Mouse (Mus musculus): Measurements from ENCODE around the gene Gab2. TPM values are rescaled to one million over a fixed set of nuclear protein-coding genes. Genes with fewer than 3 reads are reported as not detected.
"Not testable (repeated sequence)": the region's sequence is repeated elsewhere in the genome, so short reads cannot be mapped to it uniquely, and the experiment has no call there.

Gene Gab2
- total RNA-seq, 2 experiments from 2014 or later = 13.1 to 13.7 TPM

DNA sequence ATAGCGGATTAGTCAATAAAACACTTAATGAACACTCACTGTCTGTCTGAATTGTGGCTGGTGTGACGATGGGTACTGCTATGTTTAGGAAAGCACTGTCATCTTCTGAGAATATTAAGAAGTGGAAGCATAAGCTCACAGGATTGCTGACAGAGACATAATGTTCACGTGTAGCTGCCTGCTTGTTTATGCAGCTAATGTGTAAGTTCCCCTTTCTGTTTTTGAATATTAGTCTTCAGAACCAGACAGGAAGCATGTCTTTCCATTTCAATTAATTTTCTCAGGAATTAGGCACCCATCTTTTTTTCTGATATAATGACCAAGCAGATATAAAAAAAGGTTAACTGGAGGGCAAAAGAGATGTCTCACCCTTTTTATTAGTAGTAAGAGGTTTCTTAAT, 55.1 kb downstream of the Gab2 start:
- no peak for DNase-seq

DNA sequence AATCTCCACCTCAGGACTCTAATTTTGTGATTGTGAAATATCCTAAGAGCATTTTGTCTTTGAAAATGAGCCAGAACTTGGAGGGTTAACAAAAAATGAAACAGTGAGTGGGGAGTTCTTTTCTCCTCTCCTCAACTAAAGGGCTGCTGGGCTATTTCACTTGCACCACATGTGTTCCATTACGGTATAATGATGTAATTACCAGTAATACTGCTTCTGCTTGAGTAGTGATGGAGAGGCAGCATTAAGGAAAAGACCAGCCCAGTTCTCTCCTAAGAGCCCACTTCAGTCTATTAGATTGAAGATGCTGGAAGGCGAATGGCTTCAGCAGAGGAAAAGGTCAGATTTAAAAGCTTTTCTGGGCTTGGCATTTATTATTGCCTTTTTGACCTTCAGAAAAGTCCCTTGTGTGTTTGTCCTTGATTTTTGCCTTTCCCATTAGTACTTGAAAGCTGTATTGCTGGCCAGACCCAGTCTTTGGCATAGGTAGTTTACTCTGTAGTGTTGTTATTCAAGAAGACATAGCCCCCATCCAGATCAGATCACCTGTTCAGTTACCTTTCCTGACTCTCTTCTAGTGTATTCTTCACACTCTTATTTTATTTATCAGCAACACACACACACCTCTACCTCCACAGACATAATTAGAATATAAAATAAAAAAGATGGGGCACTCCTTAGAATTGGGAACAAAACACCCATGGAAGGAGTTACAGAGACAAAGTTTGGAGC, 69.9 kb downstream of the Gab2 start:
- no peak for DNase-seq

DNA sequence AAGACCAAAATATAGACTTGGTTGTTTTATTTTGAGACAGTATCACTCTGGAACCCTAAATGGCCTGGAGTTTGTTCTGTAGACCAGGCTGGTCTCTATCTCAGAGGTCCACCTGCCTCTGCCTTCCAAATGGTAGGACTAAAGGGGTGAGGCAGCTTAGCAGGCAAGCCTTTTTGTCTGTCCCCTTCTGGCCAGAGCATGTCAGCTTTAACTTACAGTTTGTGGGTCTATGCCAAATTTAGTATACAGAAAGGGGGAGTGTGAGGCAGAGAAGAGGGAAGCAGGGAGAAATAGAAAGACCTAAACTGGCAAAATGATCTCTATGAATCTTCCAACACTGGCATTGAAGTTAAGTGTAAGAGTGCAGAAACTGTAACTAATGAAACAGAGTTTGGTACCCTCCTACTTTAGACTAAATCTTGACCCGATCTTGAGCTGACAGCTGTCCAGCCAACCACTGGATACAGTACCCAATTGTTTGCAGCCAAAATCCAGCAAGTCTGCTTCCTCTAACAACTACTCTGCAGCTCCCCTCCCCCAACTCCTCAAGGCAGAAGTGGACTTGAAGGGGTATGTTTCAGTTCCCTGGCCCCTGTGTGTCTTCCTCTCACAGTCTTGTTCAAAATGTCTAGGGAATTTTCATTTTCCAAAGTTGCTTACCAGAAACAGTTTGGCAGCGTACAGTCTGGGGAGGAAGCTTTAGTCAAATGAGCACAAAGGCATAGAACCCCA, 73.5 kb downstream of the Gab2 start:
- DNase-seq = peak; percentile 8

DNA sequence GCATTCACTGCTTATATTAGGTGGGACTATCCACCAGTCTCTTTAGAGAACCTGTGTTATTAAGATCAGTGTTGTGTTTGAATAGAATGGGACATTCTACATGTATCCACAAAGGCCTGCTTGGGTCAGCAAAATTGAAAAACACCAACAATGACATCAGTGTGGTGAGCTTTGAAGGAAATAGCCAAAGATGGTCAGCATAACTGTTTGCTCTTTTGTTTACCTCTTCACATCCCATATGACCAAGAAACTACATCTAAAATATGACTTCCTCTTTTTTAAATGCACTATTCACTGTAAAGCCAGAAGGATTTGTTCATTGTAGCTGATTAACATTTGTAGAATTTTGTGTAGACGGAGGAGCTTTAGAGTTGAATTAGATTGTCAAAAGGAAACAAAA, 82.9 kb downstream of the Gab2 start:
- no peak for DNase-seq

DNA sequence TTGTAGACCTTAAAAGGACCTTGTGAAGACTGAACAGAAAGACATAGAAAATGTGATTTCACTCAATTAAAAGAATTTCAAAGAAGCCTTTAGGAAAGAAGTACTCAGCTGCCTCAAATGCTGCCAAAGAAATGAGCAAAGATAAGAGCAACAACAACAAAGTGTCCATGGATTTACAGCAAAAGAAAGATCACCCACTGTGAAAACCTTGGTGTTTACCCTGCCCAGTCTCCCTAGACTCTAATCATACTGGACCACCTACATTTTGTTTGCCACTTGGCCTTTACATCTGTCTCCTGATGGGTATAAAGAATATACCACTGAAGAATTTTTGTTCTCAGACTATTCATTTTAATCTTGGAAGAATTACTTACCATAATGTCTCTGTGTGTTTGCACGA, 89.7 kb downstream of the Gab2 start:
- no peak for DNase-seq

DNA sequence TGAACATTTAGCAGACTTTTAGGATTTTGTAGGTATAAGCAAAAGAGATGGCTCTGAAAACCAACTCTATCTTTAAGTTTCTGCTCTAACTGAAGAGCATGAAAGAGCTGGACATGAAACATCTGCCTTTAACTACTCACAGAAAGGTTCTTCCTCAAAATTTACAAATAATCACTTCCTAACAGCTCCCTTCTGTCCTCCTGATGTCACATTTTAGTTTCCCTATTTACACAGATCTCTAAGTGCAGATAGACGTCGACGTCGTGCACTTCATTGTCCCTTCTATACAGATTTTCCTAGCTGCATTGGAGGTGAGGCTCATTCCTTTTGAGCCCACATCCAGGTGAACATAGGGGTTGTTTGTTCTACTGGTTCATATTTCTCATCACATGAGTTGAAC, 90.3 kb downstream of the Gab2 start:
- no peak for DNase-seq

DNA sequence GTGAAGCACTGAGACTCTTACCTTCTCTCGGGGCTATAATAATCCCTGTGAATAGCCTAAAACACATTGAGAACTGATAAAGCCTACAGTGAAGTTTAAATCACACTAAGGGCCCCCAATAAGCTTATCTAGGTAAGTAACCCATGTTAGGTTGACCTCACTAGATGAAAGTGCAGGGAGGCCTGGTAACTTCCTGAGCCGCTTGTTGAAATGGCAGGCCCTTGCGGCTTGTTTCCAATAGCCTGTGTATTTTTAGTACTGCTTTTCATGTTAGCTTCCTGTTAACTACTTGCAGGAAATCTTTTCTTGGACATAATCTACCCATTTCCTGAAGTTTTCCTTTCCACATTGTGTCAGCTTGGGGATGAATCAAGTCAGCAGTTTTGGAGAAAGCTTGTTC, 90.7 kb downstream of the Gab2 start:
- no peak for DNase-seq

DNA sequence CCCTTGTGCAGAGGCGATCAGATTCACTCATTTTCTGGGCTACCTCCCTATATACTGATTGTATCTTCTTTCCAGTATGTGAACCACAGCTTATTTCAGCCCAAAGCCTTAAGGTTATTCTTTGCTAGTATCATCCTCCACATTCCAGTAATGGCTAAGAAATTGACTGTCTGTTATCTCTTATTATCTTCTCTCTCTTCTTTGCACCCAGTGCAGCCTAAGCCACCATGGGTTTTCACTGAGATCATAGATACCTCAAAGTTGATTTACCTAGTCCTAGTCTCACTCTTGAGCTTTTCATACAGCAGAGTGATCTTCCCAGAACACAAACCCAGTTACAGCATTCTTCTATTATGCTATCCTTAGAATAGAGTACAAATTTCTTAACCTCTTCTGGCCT, 100.5 kb downstream of the Gab2 start:
- DNase-seq = no peak

DNA sequence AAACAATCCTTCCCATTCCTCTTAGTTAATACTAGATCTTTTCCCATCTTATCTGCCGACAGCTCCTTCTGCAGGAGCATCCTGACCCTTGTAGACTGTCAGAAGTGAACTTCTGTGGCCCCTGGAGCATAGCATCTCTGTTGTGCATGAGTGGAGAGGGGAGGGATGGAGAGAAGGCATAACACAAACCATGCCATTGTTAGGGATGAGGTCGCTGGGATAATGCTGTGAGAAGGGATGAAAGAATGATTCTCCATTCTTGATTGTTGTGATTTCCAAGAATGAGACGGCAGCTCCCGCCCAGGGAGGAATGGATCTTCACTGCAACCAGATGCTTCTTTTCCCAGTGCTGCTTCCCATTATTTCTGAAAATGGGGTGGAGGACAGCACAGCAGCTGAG, 102.0 kb downstream of the Gab2 start:
- no peak for DNase-seq

DNA sequence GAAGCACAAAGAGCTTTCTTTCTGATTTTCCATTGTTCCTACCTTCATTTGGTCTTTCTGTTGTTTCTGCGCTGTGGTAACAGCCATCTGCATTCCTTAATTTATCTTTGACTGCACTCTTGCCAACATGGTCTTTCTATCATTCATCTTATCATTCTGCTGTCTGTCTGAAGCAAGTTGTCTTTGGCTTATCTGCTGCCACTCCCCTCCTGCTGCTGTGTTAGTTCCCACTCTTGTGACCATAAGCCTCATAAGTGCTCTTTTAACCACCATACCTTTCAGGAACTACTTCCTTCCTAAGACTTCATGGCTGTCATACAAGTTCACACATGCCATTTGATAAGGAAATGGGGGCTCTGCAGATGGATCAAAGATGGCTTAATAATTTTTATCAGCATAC, 102.6 kb downstream of the Gab2 start:
- DNase-seq = no peak

DNA sequence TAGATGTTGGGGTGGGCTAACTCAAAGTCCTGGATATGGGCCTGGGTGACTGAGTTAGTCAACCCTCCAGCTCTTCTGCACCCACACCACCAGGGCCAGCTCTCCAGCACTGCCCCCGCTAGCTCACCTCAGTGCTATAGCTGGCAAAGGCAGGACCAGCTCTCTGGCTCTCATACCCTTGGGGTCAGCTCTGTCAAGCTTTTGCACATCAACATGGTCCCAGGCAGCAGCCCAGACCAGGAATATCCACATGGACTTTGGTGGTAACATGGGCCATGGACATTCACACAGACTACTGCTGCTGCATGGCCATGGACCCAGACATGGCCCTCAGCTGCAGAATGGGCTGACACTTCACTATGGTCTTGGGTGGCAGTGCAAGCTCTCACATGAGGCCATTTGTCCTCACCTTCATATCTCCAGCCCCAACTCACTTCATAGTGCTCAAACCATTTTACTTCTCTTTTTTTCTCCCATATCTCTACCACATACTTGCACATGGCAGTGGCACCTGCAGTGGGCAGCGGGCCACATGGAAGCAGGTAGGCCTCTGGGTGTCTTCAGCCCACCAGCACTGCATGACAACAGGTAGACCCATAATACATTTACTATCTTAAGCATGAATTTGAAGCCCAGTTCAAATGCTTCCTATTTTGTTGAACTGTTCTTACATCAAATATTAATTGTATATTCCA, 106.1 kb downstream of the Gab2 start:
- no peak for DNase-seq

DNA sequence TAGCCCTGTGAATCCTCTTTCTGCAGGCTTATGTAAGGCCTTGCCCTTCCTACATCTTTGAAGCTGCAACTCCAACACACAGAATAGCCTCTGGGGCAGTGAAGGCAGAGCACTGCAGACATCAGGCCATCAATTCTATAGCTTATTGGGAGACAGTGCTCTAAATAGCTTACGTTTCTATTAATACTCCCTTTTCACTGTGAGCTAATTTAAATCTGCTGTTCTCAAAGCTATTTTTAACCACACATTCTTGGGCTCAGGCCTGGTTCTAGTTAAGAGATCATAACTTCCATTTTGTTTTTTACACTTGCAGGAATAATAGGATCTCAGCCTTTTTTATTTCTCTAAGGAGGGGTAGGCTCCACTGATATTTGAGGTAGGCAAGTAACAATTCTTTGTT, 107.7 kb downstream of the Gab2 start:
- DNase-seq = no peak

DNA sequence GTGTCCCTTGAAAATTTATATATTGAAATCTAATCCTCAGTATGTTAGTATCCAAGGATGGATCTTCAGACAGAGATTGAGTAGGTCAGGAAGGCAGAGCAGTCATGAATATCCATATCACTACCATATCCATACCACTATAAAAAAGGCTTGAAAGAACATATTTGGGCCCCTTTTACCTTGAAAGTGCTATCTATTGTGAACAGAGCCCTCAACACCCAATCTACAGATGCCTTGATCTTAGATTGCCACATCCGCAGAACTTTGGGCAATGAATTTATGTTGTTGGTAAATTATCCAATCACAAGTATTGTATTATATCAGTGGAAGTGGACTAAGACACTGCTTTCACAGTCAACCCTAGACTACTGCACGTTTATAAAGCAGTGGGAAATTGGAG, 122.5 kb downstream of the Gab2 start:
- no peak for DNase-seq

DNA sequence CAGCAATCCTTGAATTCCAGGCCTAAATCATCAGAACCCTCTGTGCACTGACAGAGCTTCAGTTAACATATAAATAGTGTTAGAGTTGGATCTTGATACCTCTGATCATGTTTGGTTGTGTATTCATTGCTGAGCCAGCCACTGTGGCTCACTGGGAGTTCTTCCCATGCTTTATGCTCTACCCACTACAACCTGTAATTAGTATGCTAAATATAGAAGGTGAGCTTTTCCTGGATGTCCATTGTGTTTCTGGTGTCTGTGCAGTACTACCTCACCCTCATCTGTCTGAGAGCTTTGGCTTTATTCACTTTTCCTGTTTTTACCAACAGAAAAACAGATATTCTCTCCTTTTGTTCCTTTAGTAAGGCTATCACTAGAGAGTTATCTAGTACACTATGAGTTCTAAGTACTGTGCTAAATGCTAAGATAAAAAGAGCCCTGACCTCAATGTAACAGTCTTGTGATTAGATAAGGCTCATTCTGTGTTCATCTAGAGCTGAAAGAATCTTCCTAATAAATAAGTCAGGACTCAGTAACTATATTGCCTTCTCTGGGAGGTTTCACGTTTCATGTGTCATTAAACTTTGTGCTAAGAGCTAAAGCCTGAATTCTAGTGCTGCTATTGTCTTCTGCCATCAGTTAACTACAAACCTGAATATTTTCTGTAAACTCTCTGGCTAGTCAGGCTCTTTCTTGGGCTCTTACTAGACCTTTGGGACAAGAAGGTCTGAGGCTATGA, 127.6 kb downstream of the Gab2 start:
- DNase-seq = no peak

DNA sequence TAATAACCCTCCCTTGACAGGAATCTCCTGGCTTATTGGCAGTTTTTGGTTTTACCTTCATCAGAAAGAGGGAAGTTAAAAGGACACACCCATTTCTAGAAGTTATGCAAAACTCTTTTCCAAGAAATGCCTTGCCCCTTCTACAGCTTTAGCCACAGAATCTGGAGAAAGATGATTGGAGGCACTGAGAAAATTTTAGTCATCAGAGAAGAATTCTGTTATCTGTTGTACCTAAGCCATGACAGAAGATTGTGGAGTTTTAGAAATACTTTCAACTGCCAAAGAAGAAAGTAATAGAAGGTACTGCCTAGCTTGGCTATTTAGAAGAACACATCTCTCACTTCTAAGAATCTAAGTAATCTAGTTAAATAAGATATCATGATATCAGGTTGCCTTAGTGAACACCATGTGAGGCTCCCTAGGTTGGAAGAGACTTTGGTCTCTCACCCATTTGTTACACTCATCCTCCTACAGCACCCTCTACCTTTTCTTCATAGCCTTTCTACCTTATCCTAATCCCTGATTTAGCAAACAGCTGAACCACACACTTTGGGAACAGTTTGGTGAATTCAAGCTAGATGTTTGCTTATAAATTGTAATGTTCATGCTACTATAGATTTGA, 128.8 kb downstream of the Gab2 start:
- DNase-seq = no peak

DNA sequence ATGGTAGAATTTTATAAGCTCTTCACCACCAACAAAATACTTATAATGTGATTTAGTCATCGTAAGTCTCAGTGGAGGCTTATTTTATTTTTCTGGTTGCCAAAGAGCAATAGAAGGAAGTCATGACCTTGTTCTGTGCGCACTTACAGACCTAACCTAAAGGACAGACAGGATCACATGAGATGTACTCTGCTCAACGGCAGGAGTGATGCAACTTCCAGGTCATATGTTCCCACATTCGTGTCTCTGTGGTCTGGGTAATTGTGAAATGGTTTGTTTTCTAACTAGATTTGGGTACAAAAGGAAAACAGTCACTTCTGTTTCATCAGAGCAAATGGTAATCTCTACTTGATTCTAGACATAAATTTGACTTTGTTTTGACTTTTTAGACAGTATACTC, 129.7 kb downstream of the Gab2 start:
- no peak for DNase-seq

DNA sequence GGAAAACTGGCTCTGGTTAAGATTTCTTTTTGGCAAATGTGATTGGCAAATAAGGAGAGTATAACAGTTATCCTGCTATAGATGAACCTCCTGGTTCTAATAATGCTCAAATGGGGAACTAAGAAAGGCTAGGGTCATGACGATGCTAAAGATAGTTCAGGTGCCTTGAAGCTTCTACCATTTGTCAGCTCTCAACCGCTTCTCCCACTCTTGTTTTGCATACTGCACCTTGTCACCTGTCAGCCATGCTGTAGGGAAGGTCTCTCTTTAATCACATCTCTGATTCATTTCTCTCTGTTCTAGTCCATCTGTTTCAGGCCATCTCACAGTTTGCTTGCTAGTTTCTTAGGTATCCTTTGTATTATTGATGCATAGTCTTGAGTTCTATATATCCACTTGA, 142.4 kb downstream of the Gab2 start:
- DNase-seq = no peak

DNA sequence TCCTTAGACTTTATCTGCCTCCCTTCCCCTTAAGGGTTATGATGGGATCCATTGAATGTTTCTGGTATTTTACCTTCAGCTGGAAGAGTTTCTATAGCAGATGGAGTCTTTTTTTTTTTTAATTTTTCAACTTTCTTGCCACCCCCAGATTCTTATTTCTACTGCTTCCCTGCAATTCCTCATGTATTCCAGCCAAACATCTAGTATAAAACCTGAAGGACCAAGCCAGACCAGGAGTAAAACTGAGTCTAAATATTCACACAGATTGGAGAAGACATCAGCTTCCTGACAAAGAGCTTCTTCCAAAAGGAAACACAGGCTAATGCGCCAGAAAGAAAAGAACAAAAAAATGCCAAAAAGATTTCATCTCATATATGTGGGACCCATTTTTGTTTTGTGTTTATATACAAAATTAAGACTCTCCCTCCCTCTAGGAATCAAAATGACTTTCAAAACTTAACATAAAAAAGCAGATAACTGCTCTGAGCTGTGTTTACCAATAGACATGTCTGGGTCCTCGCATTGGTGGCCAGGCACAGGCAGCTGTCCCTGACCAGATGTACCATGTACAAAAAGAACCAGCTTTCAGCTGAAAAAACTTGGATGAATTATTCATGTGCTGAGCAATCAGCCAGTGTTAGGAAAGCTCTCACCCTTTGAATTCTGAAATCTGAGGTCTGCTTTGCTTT, 164.0 kb downstream of the Gab2 start:
- no peak for DNase-seq

DNA sequence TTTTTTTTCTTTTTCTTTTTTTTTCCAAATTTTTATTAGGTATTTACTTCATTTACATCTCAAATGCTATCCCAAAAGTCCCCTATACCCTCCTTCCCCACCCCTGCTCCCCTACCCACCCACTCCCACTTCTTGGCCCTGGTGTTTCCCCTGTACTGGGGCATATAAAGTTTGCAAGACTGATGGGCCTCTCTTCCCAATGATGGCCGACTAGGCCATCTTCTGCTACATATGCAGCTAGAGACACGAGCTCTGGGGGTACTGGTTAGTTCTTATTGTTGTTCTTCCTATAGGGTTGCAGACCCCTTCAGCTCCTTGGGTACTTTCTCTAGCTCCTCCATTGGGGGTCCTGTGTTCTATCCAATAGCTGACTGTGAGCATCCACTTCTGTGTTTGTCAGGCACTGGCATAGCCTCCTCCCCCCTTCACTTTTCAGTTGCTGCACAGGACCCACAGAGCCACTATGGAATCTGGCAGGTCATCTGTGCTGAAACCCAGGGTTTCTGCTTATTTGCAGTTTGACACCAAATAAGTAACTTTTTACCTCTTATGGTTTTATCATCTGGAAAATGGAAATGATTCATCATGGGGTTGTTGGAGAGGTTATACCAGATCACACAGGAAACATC, 164.7 kb downstream of the Gab2 start:
- not testable (repeated sequence) for DNase-seq

DNA sequence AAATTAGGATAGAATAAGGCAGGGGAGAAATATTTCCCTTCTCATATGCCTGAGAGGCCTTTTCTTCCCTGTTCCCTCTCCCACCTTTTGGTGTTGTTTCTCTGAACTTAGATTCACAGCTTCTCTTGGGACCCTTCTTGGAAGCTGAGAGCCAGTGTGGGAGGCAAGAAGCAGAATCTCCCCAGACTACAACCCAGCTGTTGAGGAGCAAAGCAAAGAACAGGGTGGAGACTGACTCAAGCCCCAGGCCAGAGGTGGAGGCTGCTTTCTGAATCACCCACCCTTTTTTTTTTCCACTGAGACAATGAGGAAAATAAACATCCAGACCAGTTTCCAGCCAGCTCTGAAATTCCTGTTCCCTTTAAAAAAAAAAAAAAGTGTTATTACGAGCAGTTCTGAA, 166.3 kb downstream of the Gab2 start:
- no peak for DNase-seq

DNA sequence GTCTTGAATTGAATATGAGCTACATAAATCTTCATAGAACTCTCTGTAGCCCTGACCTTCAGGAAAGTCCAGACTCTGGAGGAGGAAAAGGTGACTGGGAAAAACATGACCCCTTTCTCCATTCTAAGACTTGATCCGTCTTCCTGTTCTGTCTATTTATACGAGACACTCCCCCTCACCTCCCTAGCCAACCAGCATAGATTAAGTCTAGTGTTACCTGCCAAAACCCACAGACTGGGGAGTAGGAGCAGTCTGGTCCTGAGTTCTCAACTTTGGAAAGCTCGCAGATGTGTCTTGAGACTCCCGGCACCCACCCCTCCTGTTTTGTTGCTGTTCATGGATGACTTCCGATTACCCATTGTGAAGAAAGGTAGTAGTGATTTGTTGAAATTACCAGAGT, 166.8 kb downstream of the Gab2 start:
- no peak for DNase-seq

Measured in gastrocnemius, postnatal 10 days (tissue).